In genomic region chr12:70897434-70897833, GRCm38 (mm10) we compare ENCODE assay signal across 13 mouse cellular contexts. TPM values are rescaled to one million over a fixed set of nuclear protein-coding genes. Genes with fewer than 3 reads are reported as not detected.
DNase-seq lines count a peak whose midpoint lies in the region; ATAC-seq and TF ChIP-seq lines count a peak whose summit lies in the region.
"Had no signal": no experiment of that assay in that cellular context is flagged by ENCODE, and none has a peak within 500 bp of the region (broad histone marks: within the 10 kb centered on the region; RNA-seq: fewer than 3 reads in every experiment).

No protein-coding gene starts in this region.

- H3K9me3 ChIP-seq in forebrain, postnatal 0 days (ENCODE audit: low read length) = no peaks in the 10 kb centered on the region
- no peaks in the 10 kb centered on the region for H3K9me3 ChIP-seq in forebrain, embryonic 16.5 days (ENCODE audit: control insufficient read depth, low read length)
- no peaks in the 10 kb centered on the region for H3K9me3 ChIP-seq in liver, embryonic 11.5 days (ENCODE audit: control insufficient read depth, low read length)
- H3K9me3 ChIP-seq in CH12.LX (replicated peaks; ENCODE audit: low read length) = no peaks in the 10 kb centered on the region
- H3K9me3 ChIP-seq: embryonic facial prominence, embryonic 13.5 days; heart, embryonic 13.5 days; midbrain, embryonic 12.5 days had no signal

- TF ChIP-seq RAD21 in CH12.LX (IDR thresholded peaks at IDR 0.05; ENCODE audit: low read depth, low read length) = no peak; the same call in none of the 2 replicates

- no peaks in the 10 kb centered on the region for H3K27me3 ChIP-seq in forebrain, postnatal 0 days (ENCODE audit: insufficient read depth, low read length)
- H3K27me3 ChIP-seq in forebrain, embryonic 16.5 days (replicated peaks; ENCODE audit: control insufficient read depth, insufficient read depth, low read length) = no peaks in the 10 kb centered on the region
- H3K27me3 ChIP-seq in liver, adult 2 months (ENCODE audit: control insufficient read depth, insufficient read depth, low read length) = no peaks in the 10 kb centered on the region
- H3K27me3 ChIP-seq in liver, embryonic 11.5 days (replicated peaks; ENCODE audit: control insufficient read depth, insufficient read depth, low read length) = no peaks in the 10 kb centered on the region
- H3K27me3 ChIP-seq in CH12.LX (replicated peaks) = no peaks in the 10 kb centered on the region
- H3K27me3 ChIP-seq: embryonic facial prominence, embryonic 13.5 days; heart, embryonic 13.5 days had no signal

- H3K4me3 ChIP-seq in forebrain, postnatal 0 days (ENCODE audit: low read depth, low read length) = no peak overlapping the region
- H3K4me3 ChIP-seq in forebrain, embryonic 16.5 days (replicated peaks; ENCODE audit: low read length) = no peak overlapping the region
- H3K4me3 ChIP-seq in liver, adult 2 months (ENCODE audit: insufficient read depth, low read depth, low read length) = no peak overlapping the region
- no peak overlapping the region for H3K4me3 ChIP-seq in liver, embryonic 11.5 days (ENCODE audit: low read depth, low read length)
- H3K4me3 ChIP-seq in CH12.LX (replicated peaks in 1 of 3; ENCODE audit: low read depth in 2 of 3, low read length in 2 of 3, poor library complexity in 1 of 3) = no peak overlapping the region
- H3K4me3 ChIP-seq: embryonic facial prominence, embryonic 13.5 days; heart, embryonic 13.5 days; midbrain, embryonic 12.5 days had no signal

- no peak for DNase-seq in forebrain, postnatal 0 days
- DNase-seq in liver, adult 2 months (ENCODE audit: extremely low read depth, low read depth, low spot score) = no peak
- DNase-seq in liver, embryonic 11.5 days (ENCODE audit: low spot score) = no peak
- no peak for DNase-seq in CH12.LX (ENCODE audit: extremely low read depth)
- peak; percentile 27 for DNase-seq in induced T-regulatory cell, adult 2 months (ENCODE audit: low read depth)
- DNase-seq in spleen, postnatal 14 days (ENCODE audit: low spot score in 2 of 2) = no peak
- no peak for DNase-seq in layer of hippocampus, postnatal 36 days
- DNase-seq: spleen, adult 18-20 months had no signal

- no peak overlapping the region for H3K27ac ChIP-seq in forebrain, postnatal 0 days (ENCODE audit: low read depth, low read length)
- no peak overlapping the region for H3K27ac ChIP-seq in forebrain, embryonic 16.5 days (ENCODE audit: low read length)
- no peak overlapping the region for H3K27ac ChIP-seq in liver, adult 2 months (replicated peaks; ENCODE audit: insufficient read depth, low read depth, low read length)
- no peak overlapping the region for H3K27ac ChIP-seq in liver, embryonic 11.5 days (ENCODE audit: low read depth, low read length)
- H3K27ac ChIP-seq in CH12.LX (ENCODE audit: insufficient read depth, low read depth) = no peak overlapping the region
- H3K27ac ChIP-seq: embryonic facial prominence, embryonic 13.5 days; heart, embryonic 13.5 days; midbrain, embryonic 12.5 days had no signal

- 70% methylated on average over 8 of the region's 8 CpGs for WGBS in forebrain, postnatal 0 days
- 71% methylated on average over 8 of the region's 8 CpGs for WGBS in forebrain, embryonic 16.5 days
- 89% methylated on average over 8 of the region's 8 CpGs for WGBS in liver, adult 2 months
- 83% methylated on average over 8 of the region's 8 CpGs for WGBS in liver, embryonic 11.5 days

- H3K79me2 ChIP-seq in liver, adult 2 months (ENCODE audit: control insufficient read depth, insufficient read depth, low read length) = no peaks in the 10 kb centered on the region
- no peaks in the 10 kb centered on the region for H3K79me2 ChIP-seq in CH12.LX (replicated peaks; ENCODE audit: control insufficient read depth, extremely low read depth, insufficient read depth, poor library complexity, severe bottlenecking)

- in situ Hi-C loops in CH12.LX (cut with MboI; ENCODE audit: low pct_ligation_motif_present, low pct_unique_long_range_greater_than_20kb, low sequenced_read_pairs) = no loop called here

- H3K4me1 ChIP-seq in forebrain, postnatal 0 days (ENCODE audit: insufficient read depth) = no peaks in the 10 kb centered on the region
- H3K4me1 ChIP-seq in forebrain, embryonic 16.5 days (replicated peaks; ENCODE audit: control insufficient read depth, insufficient read depth, low read length) = no peaks in the 10 kb centered on the region
- no peaks in the 10 kb centered on the region for H3K4me1 ChIP-seq in liver, adult 2 months (ENCODE audit: control insufficient read depth, insufficient read depth, low read length)
- H3K4me1 ChIP-seq in liver, embryonic 11.5 days (replicated peaks; ENCODE audit: control insufficient read depth, insufficient read depth, low read length) = no peaks in the 10 kb centered on the region
- no peaks in the 10 kb centered on the region for H3K4me1 ChIP-seq in CH12.LX (ENCODE audit: control insufficient read depth in 1 of 2, insufficient read depth in 2 of 2)
- H3K4me1 ChIP-seq: embryonic facial prominence, embryonic 13.5 days; heart, embryonic 13.5 days; midbrain, embryonic 12.5 days had no signal

- TF ChIP-seq CTCF in forebrain, postnatal 0 days (IDR thresholded peaks at IDR 0.05; ENCODE audit: low read depth) = peak; percentile 57
- TF ChIP-seq CTCF in liver, adult 2 months (IDR thresholded peaks at IDR 0.05; ENCODE audit: low read depth, low read length) = peak; percentile 37; the same call in 1 of the 2 replicates
- TF ChIP-seq CTCF in CH12.LX (conservative IDR thresholded peaks at IDR 0.05 in 1 of 2, IDR thresholded peaks at IDR 0.05 in 1 of 2; ENCODE audit: low read depth in 2 of 2, low read length in 2 of 2) = peak; percentile 22 to 47; a peak in 2 of 4 replicates

- dilution Hi-C loops in CH12.LX (cut with MboI; ENCODE audit: extremely low pct_ligation_motif_present, extremely low pct_unique_long_range_greater_than_20kb, low sequenced_read_pairs) = no loop called here

- H3K36me3 ChIP-seq in forebrain, postnatal 0 days (ENCODE audit: insufficient read depth) = peaks cover 38% of the 10 kb centered on the region
- H3K36me3 ChIP-seq in forebrain, embryonic 16.5 days (ENCODE audit: control insufficient read depth, insufficient read depth) = no peaks in the 10 kb centered on the region
- peaks cover 5% of the 10 kb centered on the region; the same call in 1 of the 2 replicates for H3K36me3 ChIP-seq in liver, adult 2 months (ENCODE audit: control insufficient read depth, insufficient read depth, low read length)
- no peaks in the 10 kb centered on the region; the same call in 1 of the 2 replicates for H3K36me3 ChIP-seq in liver, embryonic 11.5 days (ENCODE audit: control insufficient read depth, insufficient read depth, low read length)
- peaks cover 0 to 35% of the 10 kb centered on the region in 2 experiments for H3K36me3 ChIP-seq in CH12.LX (replicated peaks in 1 of 2; ENCODE audit: control insufficient read depth in 1 of 2, insufficient read depth in 1 of 2, low read length in 1 of 2)

- no peak overlapping the region for H3K9ac ChIP-seq in forebrain, postnatal 0 days
- no peak overlapping the region for H3K9ac ChIP-seq in forebrain, embryonic 16.5 days (replicated peaks; ENCODE audit: low read depth, low read length)
- no peak overlapping the region for H3K9ac ChIP-seq in liver, adult 2 months (ENCODE audit: low read depth, low read length)
- H3K9ac ChIP-seq in liver, embryonic 11.5 days (ENCODE audit: low read depth, low read length) = no peak overlapping the region
- H3K9ac ChIP-seq in CH12.LX (ENCODE audit: insufficient read depth, low read depth) = no peak overlapping the region
- H3K9ac ChIP-seq: embryonic facial prominence, embryonic 13.5 days; heart, embryonic 13.5 days; midbrain, embryonic 12.5 days had no signal

- no peak for TF ChIP-seq EP300 in CH12.LX (IDR thresholded peaks at IDR 0.05; ENCODE audit: low read length)

- TF ChIP-seq POLR2A in liver, adult 2 months (IDR thresholded peaks at IDR 0.05; ENCODE audit: extremely low read depth, insufficient read depth, low read length) = no peak
- TF ChIP-seq POLR2A in CH12.LX (IDR thresholded peaks at IDR 0.05; ENCODE audit: low read depth, low read length) = no peak

- no peak for ATAC-seq in forebrain, postnatal 0 days
- no peak for ATAC-seq in forebrain, embryonic 16.5 days
- no peak for ATAC-seq in liver, embryonic 11.5 days (replicated peaks; ENCODE audit: low FRiP score)
- ATAC-seq: hindbrain, embryonic 16.5 days had no signal

- H3K4me2 ChIP-seq in forebrain, postnatal 0 days (ENCODE audit: low read depth) = no peak overlapping the region
- H3K4me2 ChIP-seq in forebrain, embryonic 16.5 days (ENCODE audit: low read length) = no peak overlapping the region
- H3K4me2 ChIP-seq in liver, embryonic 11.5 days = no peak overlapping the region
- no peak overlapping the region for H3K4me2 ChIP-seq in CH12.LX (ENCODE audit: insufficient read depth, low read depth, poor library complexity, severe bottlenecking)
- H3K4me2 ChIP-seq: embryonic facial prominence, embryonic 13.5 days; heart, embryonic 13.5 days; midbrain, embryonic 12.5 days had no signal

TF ChIP-seq in CH12.LX, 34 proteins besides CTCF, POLR2A, EP300 and RAD21:
- TF ChIP-seq JUN (IDR thresholded peaks at IDR 0.05; ENCODE audit: insufficient read depth, low read depth, low read length) = no peak
- TF ChIP-seq SMC3 (IDR thresholded peaks at IDR 0.05; ENCODE audit: low read depth, low read length) = peak; percentile 19

RNA-seq across cellular contexts. Expression of gene Actr10, which starts 40.2 kb away (rescaled TPM):
- total RNA-seq in forebrain, postnatal 0 days (2014; rRNA removed) = 105 and 112 TPM in 2 replicates
- 196 and 282 TPM in 2 replicates for polyA plus RNA-seq in forebrain, postnatal 0 days (2015; fragmentation: Nextera tagmentation; extraction: Ambion mirVana)
- polyA plus RNA-seq in forebrain, embryonic 16.5 days (2015; fragmentation: Nextera tagmentation; extraction: Ambion mirVana) = 199 and 240 TPM in 2 replicates
- total RNA-seq in liver, adult 2 months (2014; rRNA removed) = 26.8 and 31.0 TPM in 2 replicates
- polyA plus RNA-seq in liver, adult 2 months (2012; rRNA removed) = 17.3 and 19.2 TPM in 2 replicates
- polyA plus RNA-seq in liver, embryonic 11.5 days (2014; fragmentation: Nextera tagmentation; extraction: Ambion mirVana) = 197 and 201 TPM in 2 replicates
- total RNA-seq in CH12.LX (2012; rRNA removed) = 60.2 and 66.0 TPM in 2 replicates
- 133 and 135 TPM in 2 replicates for total RNA-seq in CH12.LX (2014; rRNA removed)
- polyA plus RNA-seq in CH12.LX (2012; ENCODE audit: insufficient read length, low read depth) = 154 and 168 TPM in 2 replicates
- 100 to 1,000 TPM; 162 to 168 TPM for total RNA-seq in layer of hippocampus, postnatal 36 days (2021)
